Mouse (Mus musculus): Measurements from ENCODE around the gene Olfml3.
A peak's percentile ranks its signal among the peaks of the same experiment; 100 is the strongest.

Olfml3 gene

DNA sequence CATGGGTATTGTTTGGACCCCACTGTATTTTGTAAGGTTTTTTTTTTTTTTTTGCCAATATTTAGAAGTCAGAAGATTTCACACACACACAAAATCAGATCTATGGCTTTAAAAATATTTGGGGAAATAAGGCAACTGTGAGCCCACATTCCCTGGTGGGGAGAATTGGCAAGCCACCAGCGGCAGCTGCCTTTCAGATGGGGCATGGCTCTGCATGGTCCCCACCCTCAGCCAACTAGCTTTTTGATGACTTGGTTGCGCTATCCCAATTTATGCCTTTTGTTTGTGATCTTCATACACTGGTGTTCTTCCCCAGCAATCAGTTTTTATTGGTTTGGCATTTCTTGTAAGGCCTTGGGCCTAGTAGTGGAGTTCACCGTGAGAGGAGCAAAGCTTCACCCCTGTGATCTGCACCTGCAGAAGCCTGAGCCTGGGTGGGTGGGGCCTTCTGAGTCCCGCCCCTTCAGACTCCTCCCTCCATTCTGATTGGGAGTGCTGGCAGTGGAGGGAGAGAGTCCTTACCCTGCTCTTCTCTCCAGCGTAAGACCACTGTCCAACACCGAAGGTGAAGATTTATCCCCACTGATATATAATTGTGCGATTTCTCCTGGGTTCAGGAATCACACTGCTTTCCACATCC is 23.4 kb downstream of the Olfml3 start:
- DNase-seq (ENCODE audit: inconsistent age in 2 of 2, low spot score in 1 of 2) = no peak

DNA sequence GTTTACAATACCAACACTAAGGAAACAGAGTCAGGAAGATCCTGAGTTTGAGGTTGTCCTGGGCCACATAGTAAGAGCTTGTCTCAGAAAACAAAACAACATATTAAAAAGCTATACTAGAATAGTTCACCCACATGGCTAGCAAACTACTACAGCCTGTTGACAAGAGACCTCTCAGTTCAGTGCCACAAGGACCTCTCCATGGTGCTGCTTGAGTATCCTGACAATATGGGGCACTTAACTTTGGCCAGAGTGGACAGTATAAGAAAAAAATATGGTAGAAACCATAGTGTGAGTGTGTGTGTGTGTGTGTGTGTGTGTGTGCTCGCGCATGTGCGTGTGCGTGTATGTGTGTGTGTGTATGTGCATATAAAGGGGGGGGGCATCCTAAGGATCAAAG is 25.6 kb downstream of the Olfml3 start:
- no peak for DNase-seq (ENCODE audit: inconsistent age in 2 of 2, low spot score in 1 of 2)

DNA sequence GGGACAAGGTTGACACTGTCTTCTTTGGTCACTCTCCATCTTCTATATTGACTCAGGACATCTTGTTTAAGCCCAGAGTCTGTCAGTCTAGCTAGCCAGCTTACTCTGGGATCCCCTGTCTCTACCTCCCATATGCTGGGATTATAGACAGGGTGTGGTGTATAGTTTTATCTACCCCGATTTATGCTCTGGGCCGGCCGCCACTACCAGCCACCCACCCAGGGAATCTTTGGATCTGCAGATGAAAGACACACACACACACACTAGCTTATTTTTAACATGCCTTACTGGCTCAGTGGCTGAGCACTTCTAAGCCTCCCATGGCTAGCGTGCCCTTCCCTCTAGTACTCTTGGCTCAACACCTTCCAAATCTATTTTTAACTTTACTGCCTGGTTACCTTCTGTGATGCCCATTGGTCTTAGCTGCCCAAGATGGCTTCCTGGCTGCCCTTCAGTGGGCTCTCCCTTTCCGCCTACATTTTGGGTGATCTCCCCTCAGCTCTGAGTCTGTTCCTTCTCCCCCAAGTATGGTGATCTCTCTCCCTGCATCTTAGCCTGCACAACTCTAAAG is 28.2 kb downstream of the Olfml3 start:
- no peak for DNase-seq (ENCODE audit: inconsistent age in 2 of 2, low spot score in 1 of 2)

DNA sequence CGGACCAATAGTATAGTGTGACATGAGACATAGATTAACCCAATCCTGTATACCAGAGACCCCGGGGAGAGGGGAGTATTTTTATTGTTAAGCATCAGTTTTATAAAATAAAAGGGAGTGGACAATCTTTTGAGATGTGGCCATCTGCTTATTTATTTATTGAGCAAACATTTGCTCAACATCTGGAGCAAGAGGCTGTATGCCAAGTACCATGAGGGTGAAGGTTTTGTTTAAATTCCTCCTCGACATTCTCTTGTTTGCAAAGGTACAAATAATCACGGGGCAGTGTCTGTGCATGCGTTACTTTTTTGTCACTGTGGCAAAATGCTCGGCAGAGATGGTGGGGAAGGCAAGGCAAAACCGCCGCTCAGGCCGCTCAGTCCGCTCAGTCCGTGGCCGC is 32.4 kb downstream of the Olfml3 start:
- DNase-seq (ENCODE audit: inconsistent age in 2 of 2, low spot score in 1 of 2) = no peak

DNA sequence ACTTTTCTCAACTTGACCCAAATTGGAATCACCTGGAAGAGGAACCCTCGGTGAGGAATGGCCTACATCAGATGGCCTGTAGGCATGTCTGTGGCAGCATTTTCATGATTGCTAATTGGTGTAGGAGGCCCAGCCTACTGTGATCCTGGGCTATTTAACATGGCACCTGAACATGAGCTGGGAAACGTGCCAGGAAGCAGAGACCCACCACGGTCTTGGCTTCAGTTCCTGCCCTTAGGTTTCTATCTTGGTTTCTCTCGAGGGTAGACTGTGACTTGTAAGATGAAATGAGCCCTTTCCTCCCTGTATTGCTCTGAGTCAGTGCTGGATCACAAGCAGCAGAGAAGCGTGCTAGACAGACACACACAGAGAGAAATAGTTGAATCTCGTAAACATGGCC is 33.1 kb downstream of the Olfml3 start:
- DNase-seq (ENCODE audit: inconsistent age in 2 of 2, low spot score in 1 of 2) = no peak

DNA sequence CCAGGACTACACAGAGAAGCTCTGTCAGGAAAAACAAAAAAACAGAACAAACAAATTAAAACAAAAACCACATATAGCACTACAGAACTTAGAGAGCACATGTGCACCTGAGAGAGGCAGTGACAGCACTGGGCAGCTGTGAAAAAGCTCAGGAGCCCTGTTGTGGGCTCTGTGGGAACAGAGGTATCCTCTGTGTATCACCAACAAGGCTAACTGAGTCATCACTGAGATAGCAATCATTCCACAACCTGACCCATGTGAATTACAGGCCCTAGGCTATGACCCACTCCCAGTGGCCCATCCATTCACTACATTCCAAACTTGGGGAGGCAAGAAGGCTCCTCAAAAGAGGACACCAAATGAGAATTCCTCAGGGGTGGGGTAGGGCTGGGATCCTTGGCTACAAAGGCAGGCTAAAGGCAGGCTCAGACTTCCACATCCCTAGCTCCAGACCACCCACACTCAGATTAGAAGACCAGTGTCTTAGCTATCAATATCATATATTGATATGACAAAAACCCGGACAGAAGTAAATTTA is 41.3 kb downstream of the Olfml3 start:
- DNase-seq (ENCODE audit: inconsistent age in 2 of 2, low spot score in 1 of 2) = no peak

DNA sequence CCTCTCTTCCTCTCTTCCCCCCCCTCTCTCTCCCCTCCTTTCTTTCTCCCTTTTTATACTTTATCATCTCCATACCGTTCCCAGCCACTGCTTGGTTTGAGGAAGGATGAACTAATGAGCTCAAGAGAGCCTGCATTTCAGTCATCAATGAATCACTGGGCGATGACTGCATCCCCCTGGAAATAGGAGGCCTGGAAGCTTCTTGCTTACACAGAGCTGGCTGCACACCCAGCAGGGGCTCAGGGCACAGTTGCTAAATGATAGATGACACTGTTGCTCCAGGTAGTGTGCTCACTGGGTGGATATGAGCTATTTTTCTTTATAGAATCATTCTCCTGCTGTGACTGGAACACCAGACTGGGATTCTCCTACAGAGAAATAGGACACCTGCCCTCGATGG is 42.2 kb downstream of the Olfml3 start:
- no peak for DNase-seq (ENCODE audit: inconsistent age in 2 of 2, low spot score in 1 of 2)

DNA sequence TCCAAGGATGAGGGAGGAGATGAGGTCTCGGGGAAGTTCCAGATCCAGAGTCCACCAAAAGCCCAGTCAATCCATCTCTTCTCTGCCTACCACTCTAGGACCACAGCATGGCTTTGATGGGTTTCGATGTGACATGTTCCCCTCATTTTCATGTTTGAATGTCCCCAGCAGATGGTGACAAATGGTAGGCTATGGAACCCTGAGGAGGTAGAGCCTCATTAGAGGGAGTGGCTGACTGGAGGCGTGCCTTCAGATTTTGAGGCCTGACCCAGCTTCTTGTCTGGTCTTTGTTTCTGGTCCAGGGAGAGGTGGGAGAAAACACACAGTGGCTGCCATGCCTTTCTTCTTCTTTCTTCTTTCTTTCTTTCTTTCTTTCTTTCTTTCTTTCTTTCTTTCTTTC is 47.3 kb downstream of the Olfml3 start:
- no peak for DNase-seq (ENCODE audit: inconsistent age in 2 of 2, low spot score in 1 of 2)

DNA sequence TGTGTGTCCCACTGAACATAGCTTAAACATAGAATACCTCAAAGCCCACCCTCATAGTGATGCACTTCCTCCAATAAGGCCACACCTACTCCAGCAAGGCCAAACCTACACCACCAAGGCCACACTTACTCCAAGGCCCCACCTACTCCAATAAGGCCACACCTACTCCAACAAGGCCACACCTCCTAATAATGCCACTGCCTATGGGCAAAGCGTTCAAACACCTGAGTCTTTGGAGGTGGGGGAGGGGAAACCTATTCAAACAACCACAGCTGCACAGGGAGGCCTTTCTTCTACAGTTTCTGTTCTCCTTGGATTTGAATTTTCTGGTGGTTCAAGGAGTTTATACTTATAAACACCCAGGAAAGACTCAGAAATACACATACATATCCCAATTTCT is 48.8 kb downstream of the Olfml3 start:
- no peak for DNase-seq (ENCODE audit: inconsistent age in 2 of 2, low spot score in 1 of 2)

DNA sequence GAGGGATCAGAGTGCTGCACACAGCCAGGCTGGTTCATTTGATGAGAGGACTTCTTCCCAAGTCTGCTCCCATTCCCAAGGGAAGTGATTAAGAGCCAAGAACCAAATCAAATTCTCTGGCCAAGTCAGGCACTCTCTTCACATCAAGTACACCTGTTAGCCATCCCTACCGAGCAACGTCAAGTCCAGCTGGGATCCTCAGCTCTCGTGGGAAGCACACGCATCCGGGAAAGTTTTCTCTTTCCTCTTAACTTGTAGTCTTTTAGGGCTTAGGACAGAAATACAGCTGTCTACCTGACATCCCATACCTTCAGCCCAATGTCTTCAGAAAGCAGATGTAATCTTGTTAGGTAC is 53.9 kb downstream of the Olfml3 start:
- DNase-seq (ENCODE audit: inconsistent age in 2 of 2, low spot score in 1 of 2) = no peak

DNA sequence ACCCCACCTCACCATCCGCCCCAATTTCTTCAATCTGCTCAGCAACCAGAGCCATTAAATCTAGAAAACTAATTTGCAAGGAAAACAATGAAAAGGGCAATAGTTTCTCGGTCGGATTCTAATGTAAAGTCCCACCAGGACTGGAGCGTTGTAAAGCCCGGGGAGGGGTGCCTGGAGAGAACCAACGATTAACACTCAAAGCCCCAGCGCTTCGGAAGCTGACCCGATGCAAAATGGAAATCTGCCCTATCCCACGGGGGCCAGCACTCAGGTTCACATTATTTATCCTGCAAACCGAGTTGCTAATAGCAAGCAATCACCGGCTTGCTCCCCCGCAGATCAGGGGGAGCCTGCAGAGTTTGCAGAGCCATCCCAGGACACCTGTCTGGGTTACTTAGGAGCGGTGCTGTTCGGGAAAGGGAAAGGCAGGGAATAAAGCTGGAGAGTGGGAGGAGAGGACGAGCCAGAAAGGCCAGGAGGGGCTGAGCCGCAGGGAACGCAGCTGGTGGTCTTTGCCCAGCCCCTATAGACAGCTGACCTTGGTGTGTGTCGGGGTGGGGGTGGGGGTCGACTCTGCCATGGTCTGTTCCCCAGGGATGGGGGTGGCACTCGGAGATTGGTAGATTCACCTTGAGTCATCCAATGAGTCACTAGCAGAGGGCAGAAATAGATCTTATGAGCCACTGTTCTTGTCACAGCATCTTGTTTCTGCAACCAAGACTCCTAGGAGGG is 54.4 kb downstream of the Olfml3 start:
- DNase-seq (ENCODE audit: inconsistent age in 2 of 2, low spot score in 1 of 2) = peak; percentile 58 to 83

DNA sequence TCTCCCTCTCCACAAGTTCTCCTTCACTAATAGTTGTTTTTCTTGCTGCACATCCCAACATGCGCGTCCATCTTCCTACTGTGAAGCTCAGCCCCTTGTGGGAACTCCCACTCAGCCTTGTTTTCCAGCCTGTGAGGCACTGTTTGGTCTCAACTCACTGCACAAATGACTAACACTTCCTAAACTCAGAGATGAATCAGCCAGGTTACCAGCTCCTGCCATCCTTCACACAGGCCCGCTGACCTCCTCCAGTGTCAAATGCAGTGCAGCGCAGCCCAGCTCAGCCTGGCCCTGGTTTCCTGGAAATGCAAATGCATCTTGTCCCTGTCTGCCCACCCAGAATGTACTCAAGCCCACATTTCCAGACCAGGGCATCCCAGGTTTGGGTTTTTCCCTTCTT is 55.3 kb downstream of the Olfml3 start:
- DNase-seq (ENCODE audit: inconsistent age in 2 of 2, low spot score in 1 of 2) = peak; percentile 56 to 76

DNA sequence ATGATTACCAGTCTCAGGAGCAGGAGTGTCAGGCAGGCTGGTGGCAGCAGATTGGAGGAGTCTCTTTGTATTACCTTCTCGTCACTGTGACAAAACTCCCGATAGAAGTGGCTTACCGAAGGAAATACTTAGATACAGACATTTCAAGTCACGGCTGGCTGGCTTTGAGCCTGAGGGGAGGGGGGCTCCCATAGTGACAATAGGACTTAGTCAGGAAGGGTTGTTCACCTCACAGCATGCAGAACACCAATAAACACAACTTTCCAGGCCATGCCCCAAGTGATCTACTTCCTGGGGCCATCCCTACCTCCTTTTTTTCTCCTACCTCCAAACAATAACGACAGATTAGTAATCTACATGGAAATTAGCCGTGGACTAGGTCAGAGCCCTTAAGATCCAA is 59.0 kb downstream of the Olfml3 start:
- DNase-seq (ENCODE audit: inconsistent age in 2 of 2, low spot score in 1 of 2) = no peak

DNA sequence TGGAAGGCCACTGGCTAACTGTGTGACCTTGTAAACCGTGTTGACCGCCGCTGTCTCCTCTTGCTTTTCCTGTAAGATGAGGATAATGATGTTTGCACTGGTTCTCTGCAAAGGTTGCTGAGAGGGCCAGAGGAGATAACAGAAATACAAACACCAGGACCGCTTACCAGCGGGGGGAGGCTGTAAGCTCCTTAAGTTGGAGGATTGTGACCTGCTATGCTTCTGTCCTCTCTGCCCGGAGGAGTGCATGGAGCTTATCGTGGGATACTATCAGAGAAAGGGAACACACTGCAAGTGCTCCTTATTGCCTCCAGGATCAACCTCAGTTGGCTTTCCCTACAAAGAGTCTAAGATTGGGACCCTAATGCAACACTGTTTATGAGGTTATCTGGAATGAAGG is 65.1 kb downstream of the Olfml3 start:
- no peak for DNase-seq (ENCODE audit: inconsistent age in 2 of 2, low spot score in 1 of 2)
